Mouse (Mus musculus) heart, postnatal 14 days (tissue): ENCODE measurements around the gene Styx. TPM values are rescaled to one million over a fixed set of nuclear protein-coding genes. Genes with fewer than 3 reads are reported as not detected.

Source experiments
- DNase-seq, 2 experiments: peaks; one replicate each; pipeline ENCODE4 v3.0.0; 2021 to 2022
- intact Hi-C: fragments of 180-260 bp; cut with DNase I; formaldehyde crosslinking; loops from one replicate; pipeline ENCODE4 v1.15.1; 2025
- long read RNA-seq, 2 experiments: library from polyadenylated mRNA; stranded (forward); transcript quantifications; one replicate each; pipeline ENCODE4 v2.0.0; 2021
- total RNA-seq, 2 experiments: library from RNA; stranded (reverse); gene quantifications; 2 replicates each; pipeline ENCODE4 v1.2.3; 2021

The Styx gene
- 10 to 100 TPM; 32.1 to 34.9 TPM for total RNA-seq
- long read RNA-seq, experiment 1, full-length matches to known transcripts = 16 of 21 reads
- long read RNA-seq, experiment 1, partial matches to known transcripts = 1 of 21 reads
- long read RNA-seq, experiment 1, other reads (novel, unspliced or antisense) = 4 of 21 reads
- long read RNA-seq, experiment 2, full-length matches to known transcripts = 12 of 20 reads
- long read RNA-seq, experiment 2, partial matches to known transcripts = 0 of 20 reads
- long read RNA-seq, experiment 2, other reads (novel, unspliced or antisense) = 8 of 20 reads

DNA sequence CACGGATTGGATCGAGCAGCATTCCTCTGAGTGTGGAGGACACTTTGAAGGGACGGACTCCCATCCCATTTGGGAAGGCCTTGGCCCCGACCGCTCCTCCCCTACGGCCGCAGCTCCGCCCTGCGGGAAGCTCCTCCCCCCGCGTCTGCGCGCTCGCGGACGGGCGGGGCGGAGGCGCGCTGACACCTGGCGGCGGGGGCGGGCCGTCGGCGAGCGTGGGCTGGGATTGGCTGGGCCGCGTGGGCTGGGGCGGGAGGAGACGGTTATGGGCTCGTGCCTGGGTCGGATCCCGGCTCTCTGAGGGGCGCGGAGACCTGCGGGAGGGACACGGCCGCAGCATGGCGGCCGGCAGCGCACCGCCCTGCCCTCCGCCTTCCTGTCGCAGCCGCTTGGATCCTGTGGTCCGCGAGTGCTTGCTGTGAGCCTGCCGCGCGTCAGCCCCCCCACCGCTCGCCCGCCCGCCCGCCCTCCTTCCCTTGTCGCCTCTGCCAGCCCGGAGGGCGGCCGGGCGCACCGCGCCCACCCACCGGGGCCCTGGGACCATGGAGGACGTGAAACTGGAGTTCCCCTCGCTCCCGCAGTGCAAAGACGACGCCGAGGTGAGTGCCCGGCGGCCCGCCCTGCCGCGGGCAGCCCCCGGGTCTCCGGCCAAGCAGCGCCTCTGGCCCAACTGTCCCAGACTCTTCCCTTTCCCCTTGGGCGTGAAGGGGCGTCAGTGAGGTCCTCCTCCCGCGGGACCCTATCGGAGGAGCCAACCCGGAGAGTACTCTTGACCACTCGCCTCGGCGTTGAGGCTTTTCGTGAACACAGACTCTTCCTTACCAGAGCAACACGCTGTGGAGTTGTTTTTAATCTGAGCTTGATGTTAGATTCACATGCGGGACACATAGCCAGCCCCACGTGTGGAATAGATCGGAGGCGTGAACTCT lies at the start of gene Styx:
Styx (plus strand) TSS at position 163 of the 929 bp plus-strand sequence.
- intact Hi-C loops = no loop called here
- DNase-seq = peak; percentile 98 to 99

GRCm38 (mm10) chr14:45303939-45304338 lies 47.0 kb upstream of the Styx start:
- intact Hi-C loops = no loop called here
- no peak for DNase-seq

DNA sequence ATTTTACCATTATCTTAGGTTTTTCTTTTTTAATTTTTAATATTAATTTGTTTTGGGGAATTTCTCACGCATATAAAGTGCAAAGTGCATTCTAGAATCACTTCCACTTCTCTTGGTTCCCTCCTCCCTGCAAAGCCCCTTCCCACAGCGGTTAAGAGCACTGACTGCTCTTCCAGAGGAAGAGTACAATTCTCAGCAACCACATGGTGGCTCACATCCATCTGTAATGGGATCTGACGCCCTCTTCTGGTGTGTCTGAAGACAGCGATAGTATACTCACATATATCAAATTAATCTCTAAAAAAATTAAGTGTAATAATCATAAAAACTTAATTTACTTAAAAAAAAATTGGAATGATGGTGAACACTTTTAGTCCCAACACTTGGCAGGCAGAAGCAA lies 46.5 kb upstream of the Styx start:
- intact Hi-C loops = no loop called here
- no peak for DNase-seq

- no peak for DNase-seq
- intact Hi-C loops = no loop called here
Observed at GRCm38 (mm10) chr14:45305852-45306251, 45.0 kb upstream of the Styx start.

DNA sequence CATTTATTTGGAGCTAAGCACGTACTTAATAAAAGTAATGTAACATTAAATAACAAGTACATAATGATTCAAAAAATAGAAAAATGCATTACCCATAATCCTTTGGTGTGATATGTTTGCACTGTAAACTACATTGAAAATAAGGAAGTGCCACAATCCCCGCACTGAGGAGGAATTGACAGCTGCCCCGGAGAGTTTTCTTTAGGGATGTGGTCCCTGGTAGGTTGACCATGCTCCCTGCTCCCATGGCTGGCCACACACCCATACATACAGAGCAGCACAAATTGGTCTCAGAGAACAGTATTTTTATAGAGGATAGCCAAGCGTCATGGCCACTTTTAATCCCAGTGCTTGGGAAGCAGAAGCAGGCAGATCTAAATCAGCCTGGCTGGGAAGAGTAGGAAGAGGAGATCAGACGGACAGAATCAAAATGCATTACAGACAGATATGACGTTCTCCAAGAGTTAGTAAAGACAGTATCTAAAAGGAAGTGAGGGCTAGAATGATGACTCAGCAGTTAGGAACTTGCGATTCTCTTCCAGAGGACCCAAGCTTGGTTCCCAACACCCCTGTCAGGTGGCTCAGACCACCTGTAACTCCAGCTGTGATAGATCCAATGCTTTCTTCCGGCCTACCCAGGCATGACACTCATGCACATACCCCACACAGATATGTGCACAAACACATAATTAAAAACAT lies 43.1 kb upstream of the Styx start:
- no peak for DNase-seq
- intact Hi-C loops = no loop called here

GRCm38 (mm10) chr14:45309646-45310045 lies 41.2 kb upstream of the Styx start:
- peak; percentile 37 to 38 for DNase-seq

DNA sequence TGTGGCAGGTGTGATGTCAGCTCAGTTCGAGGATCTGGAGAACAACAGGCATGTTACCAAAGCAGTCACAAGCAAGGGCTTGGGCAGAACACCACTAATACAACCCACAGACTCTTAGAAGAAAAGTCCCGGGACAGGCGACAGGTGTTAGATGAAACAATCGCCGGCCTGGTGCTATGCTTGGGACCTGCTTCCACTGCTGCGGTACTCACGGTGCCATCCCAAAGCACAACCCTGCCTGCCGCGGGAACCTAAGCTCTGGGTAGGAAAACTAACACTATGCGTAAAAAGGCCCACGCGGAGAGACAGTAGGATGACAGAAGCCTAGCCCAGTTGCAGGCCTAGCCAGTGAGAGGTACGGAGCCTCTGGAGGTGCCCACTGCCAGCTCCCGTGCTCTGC lies 40.8 kb upstream of the Styx start:
- intact Hi-C loops = no loop called here
- DNase-seq = no peak

More at GRCm38 (mm10) chr14:45309646-45310045, 41.2 kb upstream of the Styx start:
- intact Hi-C loops = no loop called here

- intact Hi-C loops = loop anchor here (5.0 kb wide), 1 partner anchor 225 kb away; no protein-coding TSS in a partner anchor
- no peak for DNase-seq
Observed at GRCm38 (mm10) chr14:45316927-45317326, 34.0 kb upstream of the Styx start.

GRCm38 (mm10) chr14:45317921-45318411 lies 32.9 kb upstream of the Styx start:
- DNase-seq = peak in 1 of 2 experiments; percentile 8
- intact Hi-C loops = loop anchor here (5.0 kb wide), 1 partner anchor 224 kb away; no protein-coding TSS in a partner anchor

GRCm38 (mm10) chr14:45318426-45319236 lies 32.3 kb upstream of the Styx start, which contains the start of gene Ero1l:
Gene Ero1l (minus strand): TSS chr14:45318771.
- DNase-seq = peak; percentile 87 to 90
- intact Hi-C loops = loop anchor here (5.0 kb wide), 1 partner anchor 224 kb away; no protein-coding TSS in a partner anchor

DNA sequence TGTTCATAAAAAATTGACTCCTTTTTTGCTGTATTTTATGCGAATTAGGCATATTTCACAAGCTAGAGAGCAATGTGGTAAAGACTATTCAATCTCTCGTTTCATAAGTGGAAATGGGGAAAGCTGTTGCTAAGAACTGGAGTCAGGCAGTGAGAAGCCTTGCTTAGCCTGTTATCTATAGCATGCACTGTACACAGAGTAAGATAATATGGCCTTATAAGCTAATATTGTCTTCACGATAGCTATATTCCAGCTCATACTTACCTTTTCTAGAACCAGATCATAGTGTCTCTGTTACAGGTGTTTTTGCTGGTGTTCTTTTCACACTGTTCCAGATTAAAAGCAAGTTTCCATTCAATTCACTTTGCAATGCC lies 31.7 kb upstream of the Styx start:
- intact Hi-C loops = loop anchor here (5.0 kb wide), 1 partner anchor 223 kb away; no protein-coding TSS in a partner anchor
- DNase-seq = no peak

DNA sequence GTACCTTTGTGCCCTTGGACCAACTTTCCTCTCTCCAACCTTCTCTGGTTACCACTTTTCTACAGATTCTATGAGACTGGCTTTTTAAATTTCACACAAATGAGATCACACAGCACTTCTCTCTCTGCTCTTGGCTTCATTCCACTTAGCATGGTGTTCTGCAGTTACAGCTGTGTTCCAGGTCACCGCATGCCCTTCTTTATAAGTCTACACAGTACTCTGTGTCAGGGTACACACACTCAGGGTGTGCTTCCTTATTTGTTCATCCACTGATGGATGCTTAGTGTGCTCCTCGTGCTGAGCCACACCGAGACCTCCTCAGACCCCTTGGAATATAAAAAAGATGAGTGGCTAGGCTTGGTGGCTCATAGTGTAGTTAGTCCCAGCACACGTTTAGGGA lies 30.8 kb upstream of the Styx start:
- intact Hi-C loops = no loop called here
- no peak for DNase-seq

DNA sequence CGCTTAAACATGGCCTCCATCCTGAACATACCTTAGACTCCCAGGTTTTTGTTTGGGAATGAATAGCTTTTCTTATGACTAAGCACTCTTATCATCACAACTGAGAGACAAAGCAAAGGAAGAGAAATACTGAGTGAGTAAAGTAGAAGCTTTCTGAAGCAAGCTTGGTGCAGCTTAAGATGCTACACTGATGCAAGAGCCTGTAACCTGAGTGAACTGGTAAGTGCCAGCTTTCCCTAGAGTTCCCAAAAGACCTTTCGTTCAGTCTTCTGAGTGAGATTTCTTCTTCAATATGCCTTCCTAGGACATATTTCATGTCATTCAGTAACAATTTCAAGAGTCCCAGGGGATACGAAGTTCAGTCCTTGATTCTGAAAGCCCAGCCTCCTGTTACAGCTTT lies 29.8 kb upstream of the Styx start:
- no peak for DNase-seq
- intact Hi-C loops = no loop called here

- intact Hi-C loops = no loop called here
- DNase-seq = no peak
Observed at GRCm38 (mm10) chr14:45321622-45322021, 29.3 kb upstream of the Styx start.

GRCm38 (mm10) chr14:45322450-45322849 lies 28.4 kb upstream of the Styx start:
- DNase-seq = no peak
- intact Hi-C loops = no loop called here

DNA sequence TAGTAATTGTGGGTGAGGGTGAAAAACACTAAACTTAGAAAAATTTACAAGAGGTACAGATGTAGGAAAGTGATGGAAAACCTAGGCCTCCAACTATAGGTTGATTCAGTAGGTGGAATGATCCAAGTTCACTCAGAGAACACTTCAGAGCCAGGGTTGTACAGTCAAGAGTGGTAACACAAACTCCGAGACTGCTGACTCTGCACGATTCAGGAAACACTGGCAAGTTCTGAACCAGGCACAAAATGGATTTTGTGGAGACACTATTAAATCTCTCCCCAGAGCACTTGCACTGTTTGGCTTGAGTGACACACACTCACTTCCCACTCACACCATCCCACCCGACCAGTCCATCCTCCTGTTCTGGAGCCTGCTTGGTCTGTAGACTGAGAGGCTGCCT lies 27.6 kb upstream of the Styx start:
- no peak for DNase-seq
- intact Hi-C loops = no loop called here

GRCm38 (mm10) chr14:45325471-45325870 lies 25.4 kb upstream of the Styx start:
- intact Hi-C loops = no loop called here
- no peak for DNase-seq

DNA sequence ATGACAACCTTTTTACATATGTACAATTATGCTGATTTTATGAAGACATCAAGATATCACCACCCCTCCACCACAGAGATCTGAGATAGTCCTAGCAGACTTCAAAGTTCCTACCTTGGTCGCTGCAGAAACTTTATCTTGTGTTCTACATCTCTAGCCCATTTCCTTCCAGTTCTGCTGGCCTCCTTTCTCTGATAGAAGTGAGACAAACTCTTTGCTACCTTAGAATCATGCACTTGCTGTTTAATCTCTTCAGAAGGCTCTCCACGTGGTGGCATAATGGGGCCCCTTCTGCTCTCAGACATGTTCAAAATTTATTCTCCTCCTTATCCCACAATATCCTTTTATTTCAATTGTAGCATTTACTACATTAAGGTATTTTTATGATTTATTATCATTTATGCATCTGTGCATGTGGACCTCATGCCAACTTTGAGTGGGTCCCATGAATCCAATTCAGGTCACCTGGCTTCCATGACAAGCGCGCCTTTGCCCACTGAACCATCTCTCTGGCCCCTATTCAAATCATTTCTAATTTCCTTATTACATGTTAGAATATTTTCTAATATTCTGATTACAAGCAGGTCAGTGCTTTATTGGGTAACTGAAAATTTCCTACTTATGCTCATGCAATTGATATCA lies 22.7 kb upstream of the Styx start:
- intact Hi-C loops = no loop called here
- DNase-seq = no peak

DNA sequence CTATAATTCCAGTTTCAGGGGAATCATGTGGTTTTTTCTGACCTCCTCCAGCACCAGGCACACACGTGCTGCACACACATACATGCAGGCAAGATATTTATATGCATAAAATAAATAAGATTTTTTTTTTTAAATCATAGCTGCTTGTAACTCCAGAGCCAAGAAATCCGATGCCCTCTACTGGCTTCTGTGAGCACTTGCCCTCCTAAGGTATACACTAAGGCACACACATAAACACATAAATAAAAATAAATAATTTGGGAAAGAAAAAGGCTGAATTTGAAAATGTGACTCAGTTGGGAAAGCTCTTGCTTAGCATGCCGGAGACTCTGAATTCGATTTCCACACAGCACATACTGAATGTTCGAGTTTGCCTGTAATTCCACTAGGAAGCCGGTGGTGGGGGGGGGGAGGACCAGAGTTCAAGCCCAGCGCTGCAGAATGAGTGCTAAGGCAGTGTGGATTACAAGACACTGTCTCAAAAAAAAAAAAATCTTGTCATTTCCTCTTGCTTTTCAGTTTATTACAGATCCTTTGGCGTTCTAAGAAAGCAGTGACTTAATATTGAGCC lies 21.8 kb upstream of the Styx start:
- intact Hi-C loops = no loop called here
- DNase-seq = no peak
